Mouse (Mus musculus) liver, embryonic 14.5 days (tissue): ENCODE results near the gene Cx3cr1. TPM values are rescaled to one million over a fixed set of nuclear protein-coding genes. Genes with fewer than 3 reads are reported as not detected.

ENCODE experiments used
- ATAC-seq: fragments of 200-750 bp; cut with Nextera tagmentation; 2 replicates; pipeline ENCODE4 v1.8.0; 2017; ENCODE audit warnings: moderate number of reproducible peaks, mild to moderate bottlenecking, moderate library complexity; ENCODE audit not compliant: insufficient read depth
- DNase-seq, 3 experiments: peaks; one replicate each; pipeline ENCODE4 v3.0.0-alpha.2; 2012 to 2013; ENCODE audit warnings: low read depth in 3 of 3, low spot score in 3 of 3
- H3K27ac ChIP-seq: fragments of 300-500 bp; sonication (generic); 2 replicates; pipeline ENCODE4 v1.5.1; 2014; ENCODE audit warnings: moderate library complexity, mild to moderate bottlenecking, control low read depth, inconsistent platforms
- H3K27me3 ChIP-seq: fragments of 300-500 bp; sonication (generic); 2 replicates; pipeline ENCODE4 v1.6.1; 2014; ENCODE audit warnings: mild to moderate bottlenecking, low read length, moderate library complexity; ENCODE audit not compliant: control insufficient read depth, insufficient read depth
- H3K36me3 ChIP-seq: fragments of 300-500 bp; sonication (generic); replicated peaks from 2 replicates; pipeline ENCODE4 v1.6.1; 2014; ENCODE audit warnings: low read depth; ENCODE audit not compliant: control insufficient read depth, insufficient read depth
- H3K4me1 ChIP-seq, 2 experiments: fragments of 200-500 bp in 1 of 2; fragments of 300-500 bp in 1 of 2; sonication (generic) in 1 of 2; replicated peaks; 2 replicates each; pipeline ENCODE4 v1.6.1; 2012 to 2014; ENCODE audit warnings: antibody characterized with exemption in 1 of 2, inconsistent platforms in 1 of 2, low read length in 1 of 2; ENCODE audit not compliant: control insufficient read depth in 2 of 2, insufficient read depth in 2 of 2
- H3K4me2 ChIP-seq: fragments of 300-500 bp; sonication (generic); 2 replicates; pipeline ENCODE4 v1.6.1; 2014; ENCODE audit warnings: low read depth, mild to moderate bottlenecking, control low read depth, moderate library complexity
- H3K4me3 ChIP-seq, 2 experiments: fragments of 200-500 bp in 1 of 2; fragments of 300-500 bp in 1 of 2; sonication (generic) in 1 of 2; 2 replicates each; pipeline ENCODE4 v1.5.1; 2012 to 2014; ENCODE audit warnings: low read depth in 2 of 2, low read length in 2 of 2, mild to moderate bottlenecking in 2 of 2, control low read depth in 1 of 2, inconsistent platforms in 1 of 2, moderate library complexity in 1 of 2; ENCODE audit not compliant: insufficient read depth in 1 of 2
- H3K9ac ChIP-seq: fragments of 300-500 bp; sonication (generic); replicated peaks from 2 replicates; pipeline ENCODE4 v1.6.1; 2014; ENCODE audit warnings: mild to moderate bottlenecking, control low read depth, moderate library complexity
- H3K9me3 ChIP-seq: fragments of 300-500 bp; sonication (generic); 2 replicates; pipeline ENCODE4 v1.6.1; 2016; ENCODE audit warnings: low read length, mixed read lengths; ENCODE audit not compliant: control insufficient read depth
- CTCF ChIP-seq: IDR thresholded peaks from 2 replicates; pipeline ENCODE4 v1.5.1; 2016; ENCODE audit warnings: antibody characterized with exemption, low read depth, control low read depth
- EP300 ChIP-seq: IDR thresholded peaks from 2 replicates; pipeline ENCODE4 v1.6.1; 2016; ENCODE audit warnings: antibody characterized with exemption, low read depth
- WGBS: fragments of 180-500 bp; shearing (Covaris S2); extraction: QIAGEN DNeasy Blood & Tissue Kit; methylation state at CpG from one replicate; pipeline ENCODE4 v1.1.7; 2014; ENCODE audit not compliant: insufficient replicate concordance; 5-methylcytosine and 5-hydroxymethylcytosine counted together
- polyA plus RNA-seq, 2 experiments: library from polyadenylated mRNA; depleted of rRNA in 1 of 2; stranded (reverse) in 1 of 2; unstranded in 1 of 2; fragments of >200 nt; fragmentation: Nextera tagmentation in 1 of 2; extraction: Ambion mirVana in 1 of 2; gene quantifications; 2 replicates each; pipeline versions ENCODE4 v1.2.1 to v1.2.3; 2012 to 2014

The Cx3cr1 gene
- polyA plus RNA-seq, 2 experiments, result 0.69 to 1.4 TPM

DNA sequence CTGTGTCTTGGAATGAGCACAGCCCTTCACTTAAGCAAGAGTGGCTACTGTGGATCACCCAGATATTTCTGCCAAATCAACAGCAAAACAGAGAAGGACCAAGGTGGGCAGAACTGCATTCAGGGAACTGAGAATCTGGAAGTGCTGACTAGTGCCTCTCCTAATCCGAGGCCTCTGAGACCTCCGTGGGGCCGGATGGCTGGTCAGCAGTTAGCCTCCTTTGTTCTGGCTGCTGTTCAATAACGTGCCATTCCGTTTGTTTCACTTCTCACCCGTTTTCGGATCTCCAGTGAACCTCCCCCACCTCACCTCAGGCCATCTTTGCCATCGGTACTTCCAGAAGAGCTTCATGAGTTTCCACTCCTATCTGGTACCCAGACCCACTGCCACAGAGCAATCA is 35.3 kb downstream of the Cx3cr1 start:
- no peaks in the 10 kb centered on the region for H3K36me3 ChIP-seq
- H3K9ac ChIP-seq, result no peak overlapping the region
- no peaks in the 10 kb centered on the region for H3K9me3 ChIP-seq
- TF ChIP-seq EP300 (no peak), CTCF (no peak)
- H3K4me1 ChIP-seq, result no peaks in the 10 kb centered on the region; a peak in 2 of 4 replicates
- H3K4me3 ChIP-seq, result no peak overlapping the region
- no peak overlapping the region for H3K27ac ChIP-seq
- no peak for ATAC-seq
- no peaks in the 10 kb centered on the region for H3K27me3 ChIP-seq
- DNase-seq, result no peak
- H3K4me2 ChIP-seq, result no peak overlapping the region
- 74% methylated on average over 8 of the region's 8 CpGs for WGBS

DNA sequence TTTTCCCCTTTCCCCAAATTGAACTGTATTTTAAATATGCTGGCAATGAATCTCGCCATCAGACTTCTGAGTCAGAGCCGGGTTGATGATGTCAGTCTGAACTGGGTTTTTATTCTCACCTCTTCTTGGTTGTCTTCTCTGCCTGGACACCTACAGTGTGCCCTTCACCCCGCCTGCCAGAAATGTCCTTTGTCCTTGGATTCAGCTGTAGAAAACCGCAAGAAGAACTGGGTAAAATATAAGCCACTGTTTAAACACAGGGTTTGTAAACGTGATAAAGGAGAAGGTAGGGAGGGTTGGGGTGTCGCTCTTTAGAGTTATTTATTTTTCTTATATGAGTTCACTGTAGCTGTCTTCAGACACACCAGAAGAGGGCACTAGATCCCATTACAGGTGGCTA is 37.0 kb downstream of the Cx3cr1 start:
- no peaks in the 10 kb centered on the region for H3K9me3 ChIP-seq
- no peaks in the 10 kb centered on the region for H3K27me3 ChIP-seq
- no peak overlapping the region for H3K4me2 ChIP-seq
- TF ChIP-seq CTCF, result no peak
- no peak for TF ChIP-seq EP300
- peaks cover 0 to under 1% of the 10 kb centered on the region in 2 experiments; a peak in 2 of 4 replicates for H3K4me1 ChIP-seq
- 62% methylated on average over 6 of the region's 6 CpGs for WGBS
- no peaks in the 10 kb centered on the region for H3K36me3 ChIP-seq
- DNase-seq (no peak), ATAC-seq (no peak)
- H3K27ac ChIP-seq, result no peak overlapping the region
- no peak overlapping the region for H3K4me3 ChIP-seq
- no peak overlapping the region for H3K9ac ChIP-seq

DNA sequence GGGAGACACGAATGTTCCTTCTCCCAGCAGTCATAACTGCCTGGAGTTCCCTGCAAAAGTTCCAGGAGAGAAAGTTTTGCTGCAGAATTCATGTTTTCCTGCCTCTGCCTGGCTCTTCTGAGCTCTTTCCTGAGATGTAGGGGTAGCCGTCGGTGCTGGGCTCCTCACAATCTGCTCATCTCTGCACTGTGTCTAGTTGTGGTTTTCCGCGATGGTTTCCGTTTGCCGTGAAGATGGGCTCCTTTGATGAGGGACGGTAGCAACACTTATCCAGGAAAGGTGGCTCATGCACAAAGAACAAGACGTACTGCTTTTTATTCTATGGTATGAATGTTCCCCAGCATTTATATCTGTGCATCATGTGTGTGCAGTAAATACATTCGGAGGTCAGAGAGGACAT is 39.3 kb downstream of the Cx3cr1 start:
- no peak overlapping the region for H3K9ac ChIP-seq
- H3K4me3 ChIP-seq, result no peak overlapping the region
- H3K9me3 ChIP-seq, result no peaks in the 10 kb centered on the region
- 18% methylated on average over 10 of the region's 10 CpGs for WGBS
- no peak overlapping the region for H3K4me2 ChIP-seq
- ATAC-seq, result no peak
- peaks cover 0 to 3% of the 10 kb centered on the region in 2 experiments; a peak in 2 of 4 replicates for H3K4me1 ChIP-seq
- H3K27ac ChIP-seq, result no peak overlapping the region
- no peaks in the 10 kb centered on the region for H3K36me3 ChIP-seq
- DNase-seq, result no peak
- no peak for TF ChIP-seq CTCF
- TF ChIP-seq EP300, result no peak
- H3K27me3 ChIP-seq, result no peaks in the 10 kb centered on the region

DNA sequence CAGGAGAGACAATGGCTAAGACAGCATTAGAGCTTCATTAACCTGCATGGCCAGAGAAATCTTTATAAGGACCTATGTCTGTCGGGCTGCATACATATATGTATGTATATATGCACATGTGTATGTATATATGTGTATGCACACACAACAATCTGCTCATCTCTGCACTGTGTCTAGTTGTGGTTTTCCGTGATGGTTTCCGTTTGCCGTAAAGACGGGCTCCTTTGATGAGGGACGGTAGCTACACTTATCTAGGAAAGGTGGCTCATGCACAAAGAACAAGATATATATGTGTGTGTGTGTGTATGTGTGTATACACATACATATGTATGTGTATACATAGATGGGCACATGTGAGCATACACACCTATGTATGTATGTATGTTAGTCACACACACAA is 39.8 kb downstream of the Cx3cr1 start:
- Histone ChIP-seq H3K4me1 (peaks cover 0 to 3% of the 10 kb centered on the region in 2 experiments; a peak in 2 of 4 replicates), H3K27ac (no peak overlapping the region), H3K36me3 (no peaks in the 10 kb centered on the region), H3K9ac (no peak overlapping the region), H3K4me2 (no peak overlapping the region), H3K9me3 (no peaks in the 10 kb centered on the region), H3K4me3 (no peak overlapping the region), H3K27me3 (no peaks in the 10 kb centered on the region)
- ATAC-seq (no peak), DNase-seq (no peak)
- TF ChIP-seq EP300 (no peak), CTCF (no peak)
- WGBS, result 49% methylated on average over 6 of the region's 6 CpGs

DNA sequence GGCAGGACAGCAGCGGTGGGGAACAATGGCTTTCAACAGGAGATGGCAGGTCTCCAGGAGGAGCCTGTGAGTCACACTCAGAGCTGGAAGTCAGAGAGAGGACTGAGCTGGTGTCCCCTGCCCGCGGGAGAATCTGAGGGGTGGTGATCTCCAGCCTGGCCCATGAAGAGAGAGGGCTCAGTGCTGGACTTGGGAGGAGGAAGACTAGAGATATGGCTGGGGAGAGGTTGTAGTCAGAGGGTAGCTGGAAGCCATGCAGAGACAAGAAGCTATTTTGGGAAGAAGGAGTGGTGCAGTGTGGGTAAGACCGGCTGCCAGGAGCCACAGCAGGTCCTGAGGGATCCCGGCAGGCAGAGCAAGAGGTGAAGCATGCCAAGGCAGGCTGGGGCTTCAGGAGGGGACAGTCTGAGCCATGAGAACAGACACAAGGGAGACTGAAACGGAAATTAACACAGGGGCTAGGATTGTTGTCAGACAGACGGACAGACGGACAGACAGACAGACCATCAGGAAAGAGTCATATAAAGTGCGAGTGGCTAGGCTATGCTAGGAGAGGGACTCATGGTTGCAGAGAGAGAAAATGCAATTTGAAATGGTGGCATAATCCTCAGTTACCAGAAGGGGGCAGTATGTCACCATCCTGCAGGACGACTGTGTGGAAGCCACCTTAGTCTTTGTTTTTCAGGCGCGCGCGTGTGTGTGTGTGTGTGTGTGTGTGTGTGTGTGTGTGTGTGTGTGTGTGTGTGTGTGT is 42.1 kb downstream of the Cx3cr1 start:
- Histone ChIP-seq H3K9me3 (no peaks in the 10 kb centered on the region), H3K27me3 (no peaks in the 10 kb centered on the region), H3K36me3 (no peaks in the 10 kb centered on the region), H3K4me1 (peaks cover 0 to 3% of the 10 kb centered on the region in 2 experiments; a peak in 2 of 4 replicates), H3K9ac (no peak overlapping the region), H3K27ac (no peak overlapping the region), H3K4me3 (no peak overlapping the region), H3K4me2 (no peak overlapping the region)
- 20% methylated on average over 12 of the region's 14 CpGs for WGBS
- TF ChIP-seq EP300 (no peak), CTCF (peak; percentile 90)
- DNase-seq (peak in 2 of 3 experiments; percentile 33 to 49), ATAC-seq (peak; percentile 26; the same call in 1 of the 2 replicates)
